Mouse (Mus musculus) telencephalon, adult 2 months (tissue): Measurements from ENCODE around the gene Bicd2.
"Not testable (repeated sequence)": the region's sequence is repeated elsewhere in the genome, so short reads cannot be mapped to it uniquely, and the experiment has no call there.

Source experiments
- DNase-seq: peaks from one replicate; pipeline ENCODE4 v3.0.0-alpha.2; 2011; ENCODE audit warnings: low read depth, low spot score

The Bicd2 gene

DNA sequence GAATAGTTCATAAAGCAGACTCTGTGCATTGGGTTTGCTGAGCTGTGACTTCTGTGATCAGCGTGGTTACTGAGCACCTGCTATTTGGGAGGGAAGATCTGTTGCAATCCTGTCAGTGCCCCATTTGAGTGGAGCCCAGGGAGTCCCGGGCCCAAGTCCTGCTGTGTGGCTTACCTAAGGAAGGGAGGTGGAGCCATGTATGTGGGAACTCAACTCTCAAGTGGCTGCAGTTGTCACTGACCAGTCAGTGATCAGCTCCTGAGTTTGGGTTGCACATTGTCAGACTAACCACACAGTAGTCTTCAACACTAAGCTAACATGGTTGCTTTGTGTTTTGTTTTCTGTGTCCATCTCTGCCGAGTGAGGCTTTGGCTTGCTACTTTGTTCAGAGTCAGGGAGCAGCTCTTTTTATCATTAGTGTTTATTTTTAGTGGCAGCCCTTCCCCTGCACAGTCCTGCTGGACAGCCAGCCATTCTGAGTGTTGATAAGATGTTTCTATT is 19.6 kb downstream of the Bicd2 start:
- no peak for DNase-seq

DNA sequence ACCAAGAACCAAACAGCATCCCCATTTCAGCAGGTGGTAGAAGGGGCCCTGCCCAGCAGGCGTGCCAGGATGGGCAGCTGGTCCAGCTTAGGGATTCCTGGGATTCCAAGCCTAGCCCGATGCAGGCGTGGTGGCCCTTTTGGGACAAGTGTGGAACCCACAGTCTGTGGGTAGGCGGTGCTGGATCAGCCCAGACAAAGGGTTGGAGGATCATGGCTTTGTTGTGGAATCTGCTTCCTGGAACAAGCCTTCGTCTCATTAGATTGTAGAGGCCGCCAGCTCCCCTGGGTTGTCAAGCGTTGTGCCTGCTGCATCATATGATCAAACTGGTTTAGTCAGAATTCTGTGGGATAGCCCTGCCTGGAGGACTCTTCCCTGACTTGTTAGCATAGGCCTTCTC is 21.0 kb downstream of the Bicd2 start:
- no peak for DNase-seq

DNA sequence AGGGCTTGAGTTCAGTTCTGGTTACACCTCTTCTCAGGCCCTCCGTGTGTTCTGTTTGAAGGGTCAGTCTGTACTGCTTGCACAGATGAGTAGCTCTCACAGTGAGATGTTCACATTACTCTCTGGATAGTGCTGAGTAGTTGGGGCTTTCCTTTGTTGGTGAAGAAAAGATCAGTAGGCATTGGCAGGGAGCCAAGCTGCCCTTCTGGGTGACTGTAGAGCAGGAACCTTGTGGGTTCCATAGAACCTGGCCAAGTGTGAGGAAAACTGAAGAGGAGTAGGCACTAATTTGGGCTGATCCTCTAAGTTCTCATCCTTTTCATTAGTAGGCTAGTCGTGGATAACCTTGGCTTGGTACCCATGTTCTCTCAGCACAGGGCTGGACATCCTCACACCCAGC is 21.4 kb downstream of the Bicd2 start:
- DNase-seq, result no peak

DNA sequence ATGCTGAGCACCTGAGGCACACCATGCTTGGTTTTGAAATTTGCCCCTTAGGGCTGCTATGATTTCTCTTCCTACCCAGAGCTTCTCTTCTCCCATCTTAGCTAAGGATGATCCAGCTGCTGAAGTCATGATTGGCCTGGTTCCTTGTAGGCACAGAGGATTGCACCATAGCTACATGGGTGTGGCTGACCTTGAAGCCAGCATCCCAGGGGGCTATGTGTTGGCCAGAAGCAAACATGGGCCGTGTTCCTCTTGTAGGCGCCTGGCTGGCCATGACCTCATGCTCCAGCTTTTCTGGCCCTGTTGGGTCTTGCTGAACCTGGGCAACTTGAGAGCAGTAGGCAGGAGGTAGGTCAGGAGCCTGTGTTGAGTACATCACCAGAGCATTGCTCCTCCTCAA is 23.3 kb downstream of the Bicd2 start:
- DNase-seq, result no peak

DNA sequence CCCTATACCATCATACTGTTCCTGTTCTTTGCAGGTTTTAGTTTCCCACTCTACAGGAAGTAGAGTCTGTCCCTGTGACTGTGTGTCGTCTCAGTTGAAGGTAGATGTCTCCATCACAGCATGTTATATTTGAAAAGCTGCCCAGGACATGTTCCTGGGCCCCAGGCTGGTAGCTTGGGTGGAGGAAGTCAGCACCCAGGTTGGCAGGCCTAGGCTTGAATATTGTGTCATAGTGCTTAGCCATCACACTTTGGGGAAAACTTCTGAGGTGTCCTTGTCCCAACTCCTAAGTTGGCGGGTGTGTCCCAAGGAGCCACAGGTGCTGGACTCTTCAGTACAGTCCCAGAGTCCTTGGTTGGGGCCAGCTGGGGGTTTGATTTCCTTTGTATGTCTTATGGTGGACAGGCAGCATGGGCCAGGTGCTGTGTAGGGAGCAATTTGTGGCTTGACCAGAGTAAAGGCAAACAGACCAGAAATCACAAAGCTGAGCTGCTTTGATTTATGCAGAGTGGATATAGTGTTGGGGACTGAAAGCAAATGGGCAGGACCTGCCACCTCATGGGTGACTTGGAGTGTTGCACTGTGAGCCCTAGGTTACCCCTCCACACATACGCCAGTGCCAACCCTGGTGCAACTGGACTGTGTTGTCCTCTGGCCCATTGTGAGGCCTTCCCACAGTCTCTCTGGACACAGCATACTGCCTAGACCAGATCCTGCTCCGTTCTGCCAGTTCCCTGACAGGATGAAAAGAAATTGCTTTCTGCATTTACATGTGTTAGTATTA is 26.5 kb downstream of the Bicd2 start:
- DNase-seq, result no peak

DNA sequence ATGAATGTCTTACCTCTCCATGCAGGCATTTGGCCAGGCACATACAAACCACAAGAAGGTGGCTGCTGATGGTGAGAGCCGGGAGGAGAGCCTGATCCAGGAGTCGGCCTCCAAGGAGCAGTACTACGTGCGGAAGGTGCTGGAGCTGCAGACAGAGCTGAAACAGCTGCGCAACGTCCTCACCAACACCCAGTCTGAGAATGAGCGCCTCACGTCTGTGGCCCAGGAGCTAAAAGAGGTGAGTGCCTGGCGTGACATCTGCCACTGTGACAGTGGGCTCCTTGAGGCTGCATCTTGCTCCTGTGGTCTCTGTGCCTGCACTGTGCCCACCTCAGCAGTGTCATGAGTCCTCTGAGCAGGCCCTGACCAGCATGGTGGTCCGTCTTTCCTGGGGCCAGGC is 28.0 kb downstream of the Bicd2 start:
- DNase-seq, result no peak

DNA sequence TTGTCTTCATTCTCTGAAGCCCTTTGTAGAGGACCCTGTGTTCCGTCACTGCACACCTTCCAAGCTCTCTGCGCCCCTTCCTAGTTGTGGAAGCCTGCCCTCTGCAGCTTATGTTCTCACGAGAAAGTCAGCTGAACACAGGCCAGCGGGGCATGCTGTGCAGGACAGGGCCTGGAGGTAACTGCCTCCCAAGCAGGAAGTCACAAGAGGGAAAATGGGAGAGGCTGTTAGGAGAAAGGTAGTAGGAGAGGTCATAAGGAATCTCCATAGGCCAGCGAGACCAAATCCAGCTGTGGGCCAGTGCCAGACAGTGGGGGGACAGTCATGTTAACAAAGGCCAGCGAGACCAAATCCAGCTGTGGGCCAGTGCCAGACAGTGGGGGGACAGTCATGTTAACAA is 28.8 kb downstream of the Bicd2 start:
- not testable (repeated sequence) for DNase-seq

DNA sequence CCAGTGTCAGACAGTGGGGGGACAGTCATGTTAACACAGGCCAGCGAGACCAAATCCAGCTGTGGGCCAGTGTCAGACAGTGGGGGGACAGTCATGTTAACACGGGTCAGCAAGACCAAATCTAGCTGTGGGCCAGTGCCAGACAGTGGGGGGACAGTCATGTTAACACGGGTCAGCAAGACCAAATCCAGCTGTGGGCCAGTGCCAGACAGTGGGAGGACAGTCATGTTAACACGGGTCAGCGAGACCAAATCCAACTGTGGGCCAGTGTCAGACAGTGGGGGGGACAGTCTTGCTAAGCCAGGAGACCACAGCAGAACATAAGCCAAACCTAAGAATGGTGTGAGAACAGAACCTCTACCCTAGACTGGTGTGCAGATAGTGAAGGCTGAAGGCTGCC is 29.5 kb downstream of the Bicd2 start:
- DNase-seq, result not testable (repeated sequence)

DNA sequence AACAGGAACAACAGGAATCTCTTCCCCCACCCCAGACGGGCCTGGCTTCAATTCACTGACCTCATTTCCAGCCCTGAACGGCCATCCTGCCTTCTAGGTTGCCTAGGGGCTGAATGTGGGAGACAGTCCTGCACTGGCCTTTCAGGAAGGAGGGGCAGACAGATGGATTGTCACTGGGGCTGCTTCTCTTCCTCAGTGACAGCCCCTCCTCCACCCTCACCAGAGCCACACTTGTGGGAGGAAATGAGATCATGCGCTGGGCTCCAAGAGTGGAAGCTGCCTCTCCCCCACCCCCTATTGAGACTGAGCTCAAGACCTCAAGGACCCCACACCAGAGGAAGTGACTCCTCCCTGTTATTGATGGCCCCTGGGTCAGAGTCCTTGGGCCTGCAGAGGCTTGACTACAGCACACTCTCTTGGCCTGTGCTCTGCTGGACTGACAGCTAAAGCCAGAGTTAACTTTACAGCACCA is 30.1 kb downstream of the Bicd2 start:
- peak; percentile 52 for DNase-seq

DNA sequence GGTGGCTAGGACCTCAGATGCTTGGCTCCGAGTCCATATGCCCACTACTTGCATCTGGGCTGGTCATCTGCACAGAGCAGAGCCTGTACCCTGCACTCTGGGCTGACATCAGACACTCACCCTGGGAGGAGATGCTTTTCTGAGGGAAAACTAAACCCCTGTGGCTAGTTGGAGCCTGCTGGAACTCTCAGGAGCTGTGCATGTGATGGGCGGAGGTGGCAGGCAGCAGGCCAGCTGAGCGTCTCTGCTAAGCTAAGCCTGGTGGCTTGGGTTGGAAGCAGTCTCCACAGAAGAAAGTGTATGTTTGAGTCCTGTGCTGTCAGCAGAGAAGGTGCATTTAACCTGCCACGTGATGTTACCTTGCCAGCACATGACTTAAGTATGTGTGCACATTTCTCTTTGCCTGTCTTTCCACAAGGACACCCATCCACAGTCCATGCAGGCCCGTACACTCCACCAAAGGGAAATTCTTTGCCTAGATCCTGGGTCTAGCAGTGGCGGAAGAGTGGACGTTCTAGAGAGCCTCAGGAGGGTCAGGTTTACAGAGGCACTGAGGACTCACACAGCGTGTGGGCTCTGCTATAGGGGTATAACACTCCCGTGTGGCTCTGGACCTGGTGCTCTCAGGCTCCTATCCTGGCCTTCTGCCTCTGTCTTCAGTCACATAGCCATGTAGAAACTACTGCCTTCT is 31.1 kb downstream of the Bicd2 start:
- DNase-seq, result peak; percentile 65

DNA sequence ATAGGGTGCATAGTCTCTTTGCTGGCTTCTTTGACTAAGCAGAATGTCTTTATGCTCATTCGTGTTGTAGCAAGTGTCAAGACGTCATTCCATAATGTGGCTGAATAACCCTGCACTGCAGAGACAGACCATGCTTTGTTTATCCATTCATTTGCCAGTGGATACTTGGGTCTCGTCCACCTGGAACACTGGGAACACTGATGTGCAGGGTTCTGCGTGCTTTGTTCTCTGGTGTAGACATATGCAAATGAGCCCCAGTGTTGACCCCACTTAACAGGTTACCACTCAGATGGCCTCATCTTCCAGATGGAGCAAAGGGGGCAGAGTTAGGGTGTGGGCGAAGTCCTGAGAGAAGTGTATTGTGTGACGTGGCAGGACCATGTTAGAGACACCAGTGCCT is 32.9 kb downstream of the Bicd2 start:
- DNase-seq, result no peak

DNA sequence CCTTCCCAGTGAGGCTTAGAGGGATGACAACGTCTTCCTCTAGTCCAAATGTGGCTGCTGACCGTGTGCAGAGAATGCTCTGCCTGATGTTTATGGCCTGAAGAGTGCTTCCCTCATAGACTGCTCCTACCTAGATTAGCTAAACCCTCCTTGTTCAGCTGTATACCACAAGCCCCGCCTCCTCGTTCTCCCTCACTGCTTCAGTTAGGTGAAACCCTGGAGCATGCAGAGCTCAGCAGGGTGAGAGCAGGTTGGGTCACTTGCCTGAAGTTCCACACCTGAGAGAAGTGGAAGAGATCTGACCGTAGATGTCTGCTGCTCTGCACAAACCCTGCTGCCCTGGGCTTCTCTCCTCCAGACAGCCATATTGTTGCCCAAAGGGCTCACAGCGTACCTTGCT is 33.3 kb downstream of the Bicd2 start:
- DNase-seq, result no peak

DNA sequence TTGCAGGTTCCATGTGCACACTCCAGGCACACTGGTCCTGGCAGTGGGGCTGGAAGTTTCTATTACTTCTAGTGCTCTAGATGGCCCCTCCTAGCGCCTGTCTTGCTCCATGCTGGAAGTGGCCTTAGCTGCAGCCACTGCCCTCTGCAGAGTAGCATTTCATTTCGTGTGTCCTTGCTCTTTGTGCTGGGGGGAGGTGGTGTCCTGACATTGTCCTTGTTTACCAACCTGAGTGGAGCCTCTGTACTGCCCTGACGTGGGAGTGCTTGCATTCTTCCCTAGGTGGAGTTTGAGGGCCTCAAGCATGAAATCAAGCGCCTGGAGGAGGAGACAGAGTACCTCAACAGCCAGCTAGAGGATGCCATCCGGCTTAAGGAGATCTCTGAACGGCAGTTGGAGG is 36.2 kb downstream of the Bicd2 start:
- DNase-seq, result no peak

DNA sequence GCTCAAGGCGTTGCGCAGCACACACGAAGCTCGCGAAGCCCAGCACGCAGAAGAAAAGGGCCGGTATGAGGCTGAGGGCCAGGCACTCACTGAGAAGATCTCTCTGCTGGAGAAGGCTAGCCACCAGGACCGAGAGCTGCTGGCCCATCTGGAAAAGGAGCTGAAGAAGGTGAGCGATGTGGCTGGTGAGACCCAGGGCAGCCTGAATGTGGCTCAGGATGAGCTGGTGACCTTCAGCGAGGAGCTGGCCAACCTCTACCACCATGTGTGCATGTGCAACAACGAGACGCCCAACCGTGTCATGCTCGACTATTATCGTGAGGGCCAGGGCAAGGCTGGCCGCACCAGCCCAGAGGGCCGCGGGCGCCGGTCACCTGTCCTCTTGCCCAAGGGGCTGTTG is 37.9 kb downstream of the Bicd2 start:
- DNase-seq, result no peak

DNA sequence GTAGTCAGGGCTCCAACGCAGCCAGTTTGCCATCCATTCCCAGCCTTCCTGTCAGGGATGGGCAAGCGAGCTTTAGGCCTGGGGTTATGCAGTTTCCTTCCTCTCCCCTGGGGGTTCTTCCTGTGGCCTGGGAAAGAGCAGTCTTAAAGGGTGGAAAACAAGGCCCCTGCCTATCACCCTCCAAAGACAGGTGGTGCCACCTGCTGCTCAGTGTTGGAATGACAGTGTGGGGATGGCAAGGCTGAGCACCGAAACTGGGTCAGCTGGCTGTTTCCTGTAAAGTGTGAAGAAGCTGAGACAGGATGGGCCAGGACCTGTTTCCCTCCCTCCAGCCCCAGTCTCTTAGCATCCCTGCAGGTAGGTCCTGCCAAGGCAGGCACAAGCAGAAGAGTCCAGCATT is 39.8 kb downstream of the Bicd2 start:
- DNase-seq, result peak; percentile 50

DNA sequence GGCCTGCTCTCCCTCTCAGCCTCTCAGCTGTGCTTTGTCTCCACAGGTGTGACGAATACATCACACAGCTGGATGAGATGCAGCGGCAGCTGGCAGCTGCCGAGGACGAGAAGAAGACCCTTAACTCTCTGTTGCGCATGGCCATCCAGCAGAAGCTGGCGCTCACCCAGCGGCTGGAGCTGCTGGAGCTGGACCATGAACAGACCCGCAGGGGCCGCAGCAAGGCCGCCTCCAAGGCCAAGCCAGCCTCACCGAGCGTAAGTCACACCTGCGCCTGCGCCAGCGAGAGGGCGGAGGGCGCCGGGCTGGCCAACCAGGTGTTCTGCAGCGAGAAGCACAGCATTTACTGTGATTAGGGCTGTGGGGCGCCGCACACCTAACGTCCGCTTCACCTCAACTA is 41.6 kb downstream of the Bicd2 start:
- DNase-seq, result no peak

DNA sequence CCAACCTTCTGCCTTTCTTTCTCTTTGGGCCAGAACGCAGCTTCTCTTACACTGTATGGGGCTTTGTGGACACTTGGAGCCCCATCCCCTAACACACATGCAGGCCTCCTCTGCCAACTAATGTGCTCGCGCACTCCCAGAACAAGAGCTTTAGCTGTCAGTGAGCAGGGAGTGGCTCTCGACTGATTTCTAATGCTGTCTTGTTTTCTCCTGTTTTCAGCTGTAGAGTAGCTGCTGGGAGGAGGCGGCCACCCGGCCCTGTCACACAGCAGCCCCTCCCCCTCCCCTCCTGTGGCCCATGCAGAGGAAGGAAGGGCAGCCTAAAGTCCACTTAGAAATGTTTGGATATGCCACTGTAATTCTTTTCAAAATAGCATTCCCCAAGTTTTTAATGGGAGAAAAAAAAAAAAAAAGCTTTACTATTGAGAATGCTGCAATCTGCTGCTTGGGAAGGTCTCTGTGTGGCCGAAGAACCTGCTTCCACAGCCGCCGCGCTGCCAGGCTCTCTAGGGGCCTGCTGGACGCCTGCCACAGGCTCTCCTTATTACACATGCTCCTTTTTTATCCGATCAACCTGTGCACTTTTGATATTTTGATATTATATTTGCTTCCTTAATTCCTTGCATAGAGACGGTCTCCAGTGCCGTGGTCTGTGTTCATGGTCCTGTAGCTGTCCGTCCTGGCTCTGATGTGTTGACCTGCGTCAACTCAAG is 43.5 kb downstream of the Bicd2 start:
- no peak for DNase-seq

DNA sequence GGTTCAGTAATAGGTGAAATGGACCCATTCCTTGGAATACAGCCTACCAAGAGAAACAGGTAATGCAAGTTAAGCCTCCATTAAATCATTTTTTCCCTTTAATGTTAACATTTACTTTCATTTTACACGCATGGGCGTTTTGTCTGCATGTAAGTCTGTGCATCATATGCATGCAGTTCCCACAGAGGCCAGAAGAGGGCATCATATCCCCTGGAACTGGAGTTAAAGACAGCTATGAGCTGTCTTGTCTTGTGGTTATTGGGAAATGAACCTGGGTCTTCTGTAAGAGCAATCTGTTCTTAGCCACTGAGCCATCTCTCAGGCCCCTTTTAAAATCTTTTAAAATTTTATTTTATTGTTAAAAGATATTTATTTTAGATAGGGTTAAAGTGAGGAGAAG is 50.0 kb downstream of the Bicd2 start:
- DNase-seq, result no peak

DNA sequence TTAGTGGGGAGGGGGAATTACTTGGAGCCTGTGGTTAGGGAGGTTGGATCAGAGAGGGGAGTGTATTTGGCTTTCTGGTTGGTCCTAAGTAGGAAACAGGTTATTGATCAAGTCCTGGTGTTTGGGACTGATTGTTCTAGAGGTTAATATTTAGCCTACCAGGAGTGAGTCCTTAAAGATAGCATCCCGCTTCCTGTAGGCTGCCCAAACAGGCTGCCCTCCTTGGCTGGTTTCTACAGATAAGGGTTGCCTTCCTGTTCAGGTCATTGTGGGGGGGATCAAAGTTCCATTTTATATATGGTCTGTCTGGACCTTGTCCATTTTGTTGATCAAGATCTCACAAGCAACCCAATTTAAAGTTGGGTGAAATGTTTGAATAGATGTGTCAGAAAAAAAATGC is 52.2 kb downstream of the Bicd2 start:
- no peak for DNase-seq

DNA sequence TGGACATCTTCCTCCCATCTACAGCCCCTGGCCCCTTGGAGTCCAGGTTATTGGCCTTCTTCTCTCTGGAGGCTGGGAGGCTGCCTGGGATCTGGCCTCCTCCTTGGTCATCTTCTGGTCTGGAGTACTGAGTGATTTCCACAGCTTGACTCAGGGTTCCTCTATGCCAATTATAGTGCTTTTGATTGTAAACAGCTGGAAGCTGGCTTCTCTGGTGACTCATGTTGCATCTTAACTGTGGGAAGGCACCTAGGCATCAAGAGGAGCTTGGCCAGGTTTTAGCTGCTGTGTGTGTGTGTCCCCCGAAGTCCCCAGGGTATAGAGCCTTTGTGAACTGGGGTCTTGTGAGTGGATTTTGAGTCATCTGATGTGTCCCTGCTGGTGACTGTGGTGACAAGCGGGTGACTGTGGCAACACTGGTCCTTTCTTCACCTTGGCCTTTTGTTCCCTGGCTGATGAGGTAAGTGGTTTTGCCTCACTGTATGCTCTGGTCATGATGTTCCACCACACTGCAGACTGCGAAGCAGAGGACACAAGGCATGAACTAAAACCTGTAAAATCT is 53.6 kb downstream of the Bicd2 start:
- DNase-seq, result no peak

DNA sequence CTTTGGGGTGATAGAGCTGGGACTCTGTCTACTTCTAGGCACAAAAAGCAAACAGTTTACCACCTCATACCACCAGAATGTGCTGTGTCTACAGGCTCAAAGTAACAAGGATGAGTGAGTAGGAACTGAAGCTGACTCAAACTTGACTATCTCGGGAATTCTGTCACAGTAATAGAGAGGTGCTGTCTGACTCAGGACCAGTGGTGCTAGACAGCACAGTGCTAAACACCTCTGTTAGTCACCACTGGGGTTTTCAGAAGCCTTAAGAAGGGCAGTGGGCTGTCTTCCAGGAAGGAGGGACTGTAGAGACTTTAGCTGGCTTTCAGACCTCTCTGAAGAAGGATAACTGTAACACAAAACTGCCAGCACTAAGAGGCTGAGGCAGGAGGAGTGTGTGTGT is 55.4 kb downstream of the Bicd2 start:
- no peak for DNase-seq

DNA sequence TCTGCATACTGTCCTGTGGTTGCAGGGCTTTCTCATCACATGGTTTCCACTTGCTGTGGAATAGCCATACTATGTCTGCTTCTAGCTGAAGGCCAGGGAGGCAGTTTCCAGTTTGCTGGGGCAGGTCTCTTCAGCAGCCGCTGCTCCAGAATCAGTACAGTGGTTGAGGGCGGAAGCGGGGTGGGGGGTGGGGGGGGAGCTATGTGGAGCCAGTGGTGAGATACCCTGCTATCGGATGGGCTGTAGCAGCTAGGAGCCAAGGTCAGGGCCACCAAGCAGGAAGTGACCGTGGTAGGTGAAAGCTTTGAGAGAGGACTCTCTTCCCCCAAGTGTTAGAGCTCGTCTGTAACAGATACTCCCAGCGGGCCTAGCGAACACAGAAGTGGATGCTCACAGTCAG is 56.8 kb downstream of the Bicd2 start:
- DNase-seq, result no peak
